Mouse (Mus musculus) embryo, embryonic 9.5 days (tissue): ENCODE results near the gene 2300002M23Rik.

ENCODE experiments used
- DNase-seq: peaks from one replicate; pipeline ENCODE4 v3.0.0-alpha.2; 2017; ENCODE audit errors: extremely low spot score

2300002M23Rik gene

DNA sequence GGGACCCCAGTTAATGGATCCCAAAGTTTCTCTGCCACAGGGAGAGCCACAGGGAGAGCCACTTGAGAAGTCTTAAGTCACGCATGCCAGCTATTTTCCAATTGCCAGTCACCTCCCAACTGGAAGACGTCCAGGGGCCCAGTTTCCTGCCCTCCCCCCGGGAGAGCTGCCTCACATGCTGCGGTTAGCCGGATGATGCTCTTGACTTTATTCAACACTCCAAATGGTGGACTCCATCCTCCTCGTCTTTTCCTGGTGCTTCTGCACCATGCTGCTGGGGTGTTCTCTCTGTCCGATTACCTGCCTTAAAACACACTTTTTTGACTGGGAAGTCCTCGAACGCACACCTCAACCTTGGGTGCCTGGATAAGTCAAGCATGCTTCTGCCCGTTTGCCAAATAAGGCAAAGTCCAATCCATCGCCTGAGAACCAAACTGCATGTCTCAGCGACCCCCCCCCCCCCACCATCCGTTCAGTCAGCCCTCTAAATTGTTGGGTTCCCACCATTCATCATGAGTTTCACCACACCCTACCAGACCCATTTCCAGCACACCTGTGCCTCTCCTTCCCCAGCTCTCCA, 11.0 kb upstream of the 2300002M23Rik start:
- DNase-seq, result no peak

DNA sequence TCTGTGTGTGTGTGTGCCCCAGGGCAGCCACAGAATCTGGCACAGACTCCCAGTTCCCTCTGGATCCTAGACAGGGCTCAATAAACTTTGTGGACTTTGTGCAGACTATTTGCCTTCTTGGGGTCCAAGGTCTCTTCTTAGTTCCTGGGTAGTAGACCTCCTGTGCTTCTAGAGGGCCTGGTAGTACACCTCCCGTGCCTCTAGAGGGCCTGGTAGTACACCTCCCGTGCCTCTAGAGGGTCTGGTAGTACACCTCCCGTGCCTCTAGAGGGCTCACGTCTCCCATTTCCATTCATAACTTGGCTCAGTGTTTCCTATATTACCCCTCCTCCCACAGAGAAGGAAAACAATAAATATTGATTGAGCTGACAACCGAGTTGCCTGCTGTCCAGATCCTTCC, 10.4 kb upstream of the 2300002M23Rik start:
- no peak for DNase-seq

GRCm38 (mm10) chr17:35557351-35557750, 9.9 kb upstream of the 2300002M23Rik start:
- no peak for DNase-seq

- no peak for DNase-seq
These were observed 9.0 kb upstream of the 2300002M23Rik start for GRCm38 (mm10) chr17:35558216-35558615.

DNA sequence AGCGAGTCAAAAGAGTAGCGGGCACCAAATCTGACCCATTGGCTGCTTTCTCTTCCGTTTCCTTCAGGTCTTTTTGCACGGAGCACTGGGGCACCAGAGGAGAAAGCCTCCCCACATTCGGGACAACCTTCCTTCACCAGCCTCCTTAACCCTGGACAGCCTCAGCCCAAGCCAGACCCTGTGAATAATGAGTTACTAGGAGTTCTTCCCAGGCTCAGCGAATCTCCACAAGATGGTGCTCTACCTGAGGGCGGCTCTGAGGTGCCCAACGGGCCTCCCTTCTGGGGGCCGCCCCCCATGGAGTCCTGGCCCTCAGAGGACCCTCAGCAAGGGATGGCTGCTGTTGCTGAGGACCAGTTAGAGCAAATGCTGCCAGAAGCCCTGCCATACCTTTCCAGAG, 517 bp downstream of the 2300002M23Rik start:
- no peak for DNase-seq

DNA sequence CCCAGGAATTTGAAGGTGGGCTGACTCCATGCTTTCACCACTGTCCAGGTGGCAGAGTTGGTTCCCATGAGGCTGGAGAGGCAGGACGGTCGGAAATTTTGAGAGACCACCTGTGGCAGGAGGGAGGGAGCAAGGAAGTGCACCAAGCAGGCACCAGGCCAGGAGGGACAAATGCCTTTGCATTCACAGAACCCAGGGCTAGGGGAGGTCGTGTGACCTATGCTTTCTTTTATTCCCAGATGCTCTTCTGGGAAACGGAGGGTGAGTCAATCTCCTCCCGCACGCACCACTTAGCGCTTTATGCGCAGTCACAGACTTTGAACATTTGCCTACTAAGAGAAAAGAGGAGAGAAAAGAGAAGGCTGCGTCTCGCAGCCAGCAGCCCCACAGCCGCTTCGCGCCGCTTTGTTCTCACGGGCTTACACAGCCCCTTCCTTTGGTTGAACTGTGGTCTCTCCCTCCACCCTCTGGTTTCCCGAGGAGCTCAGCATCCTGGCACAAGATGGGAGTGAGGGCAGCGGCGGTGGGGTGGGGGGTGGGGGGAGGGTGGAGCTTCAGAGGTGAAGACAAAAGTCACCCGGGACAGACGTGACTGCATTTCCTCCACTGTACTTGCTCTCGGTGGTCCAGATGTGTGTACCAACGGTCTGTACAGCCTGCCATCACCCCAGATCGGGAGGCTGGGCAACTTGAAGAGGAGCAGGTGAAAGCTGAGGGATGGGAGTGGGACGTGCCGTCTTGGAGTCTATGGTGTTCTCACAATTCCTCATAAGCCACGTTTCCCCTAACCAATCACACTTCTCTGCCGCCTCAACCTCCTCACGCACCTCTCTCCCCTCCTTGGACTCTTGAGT, 2.1 kb downstream of the 2300002M23Rik start:
- peak; percentile 39 for DNase-seq

- DNase-seq, result no peak
These were observed 3.6 kb downstream of the 2300002M23Rik start for GRCm38 (mm10) chr17:35570836-35571235.

GRCm38 (mm10) chr17:35571477-35571876, 4.2 kb downstream of the 2300002M23Rik start:
- no peak for DNase-seq

- peak; percentile 81 for DNase-seq
These were observed 11.0 kb downstream of the 2300002M23Rik start for GRCm38 (mm10) chr17:35578211-35578610.

DNA sequence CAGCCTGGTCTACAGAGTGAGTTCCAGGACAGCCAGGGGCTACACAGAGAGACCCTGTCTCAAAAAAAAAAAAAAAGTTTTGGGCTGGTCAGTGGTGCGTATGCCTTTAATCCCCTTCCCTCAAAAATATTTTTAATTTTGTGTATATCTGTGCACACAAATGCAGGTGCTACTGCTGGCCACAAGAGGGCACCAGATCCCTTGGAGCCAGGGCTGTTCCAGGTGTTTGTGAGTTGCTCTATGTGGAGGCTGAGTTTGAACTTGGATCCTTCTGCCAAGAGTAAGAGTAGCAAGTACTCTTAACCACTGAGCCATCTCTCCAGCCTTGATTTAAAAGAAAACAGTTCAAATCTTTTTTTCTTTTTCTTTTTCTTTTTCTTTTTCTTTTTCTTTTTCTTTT, 15.7 kb downstream of the 2300002M23Rik start:
- DNase-seq, result no peak

- DNase-seq, result peak; percentile 74
These were observed 17.2 kb downstream of the 2300002M23Rik start for GRCm38 (mm10) chr17:35584330-35584937.

GRCm38 (mm10) chr17:35587291-35587690, 20.0 kb downstream of the 2300002M23Rik start:
- no peak for DNase-seq

- DNase-seq, result no peak
These were observed 21.1 kb downstream of the 2300002M23Rik start for GRCm38 (mm10) chr17:35588387-35588786.

- DNase-seq, result peak; percentile 69
These were observed 23.4 kb downstream of the 2300002M23Rik start for GRCm38 (mm10) chr17:35590410-35591218.

- no peak for DNase-seq
These were observed 23.9 kb downstream of the 2300002M23Rik start for GRCm38 (mm10) chr17:35591219-35591578.

- DNase-seq, result no peak
These were observed 24.5 kb downstream of the 2300002M23Rik start for GRCm38 (mm10) chr17:35591731-35592130.

DNA sequence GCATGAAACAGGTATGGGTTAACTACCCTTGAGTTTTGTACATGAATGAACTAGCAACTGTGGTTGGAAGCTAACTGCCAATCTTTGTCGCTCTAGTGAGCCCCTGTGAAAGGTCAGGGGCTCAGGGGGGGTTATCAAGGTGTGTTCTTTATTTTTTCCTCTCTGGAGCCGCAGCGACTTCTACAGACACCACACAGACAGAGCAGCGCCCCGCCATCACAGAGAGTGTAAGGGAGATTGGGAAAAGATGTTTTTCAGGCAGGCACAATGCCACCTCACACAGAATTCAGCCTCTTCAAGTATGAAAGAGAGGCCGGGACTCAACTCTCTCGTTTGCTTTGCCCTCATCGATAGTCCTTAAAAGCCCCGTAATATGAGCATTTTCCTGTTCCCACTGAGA, 24.9 kb downstream of the 2300002M23Rik start:
- no peak for DNase-seq

DNA sequence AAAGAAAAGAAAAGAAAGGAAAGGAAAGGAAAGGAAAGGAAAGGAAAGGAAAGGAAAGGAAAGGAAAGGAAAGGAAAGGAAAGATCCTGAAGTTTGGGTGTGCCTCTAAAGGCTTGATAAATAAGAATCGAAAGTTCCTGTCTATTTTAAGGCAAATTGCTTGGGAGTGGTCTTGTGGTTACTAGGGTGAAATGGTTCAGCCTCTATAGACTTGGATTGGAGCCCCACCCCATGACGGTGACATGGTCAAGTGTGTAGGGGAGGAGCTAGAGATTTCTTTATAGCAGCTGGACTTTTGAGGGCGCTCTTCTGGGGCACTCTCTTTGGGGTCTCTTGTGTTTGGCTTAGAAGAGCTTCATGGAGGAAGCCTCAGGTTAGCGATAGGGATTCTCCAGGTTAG, 26.5 kb downstream of the 2300002M23Rik start:
- DNase-seq, result no peak

GRCm38 (mm10) chr17:35594456-35594855, 27.2 kb downstream of the 2300002M23Rik start:
- no peak for DNase-seq

GRCm38 (mm10) chr17:35597399-35597798, 30.1 kb downstream of the 2300002M23Rik start:
- no peak for DNase-seq

- no peak for DNase-seq
These were observed 34.0 kb downstream of the 2300002M23Rik start, which contains the start of gene Sfta2 for GRCm38 (mm10) chr17:35601249-35601648. TSS of gene Sfta2 (plus strand) at chr17:35601549.
